Mouse (Mus musculus) erythroblast, adult 5-6 weeks (primary cell): Measurements from ENCODE around the gene Mafg. TPM values are rescaled to one million over a fixed set of nuclear protein-coding genes. Genes with fewer than 3 reads are reported as not detected.

Experiments used
- ATAC-seq: replicated peaks from 2 replicates; pipeline ENCODE4 v1.8.0; 2016; ENCODE audit warnings: moderate number of reproducible peaks, mild to moderate bottlenecking, moderate TSS enrichment, inconsistent platforms; ENCODE audit not compliant: poor library complexity, low FRiP score, severe bottlenecking
- total RNA-seq, 2 experiments: library from RNA; stranded (forward) in 1 of 2; stranded (reverse) in 1 of 2; fragments of 150-400 nt in 1 of 2; fragments of 200-764, 138-1000 nt in 1 of 2; gene quantifications; 2 replicates each; pipeline versions ENCODE4 v1.2.3 to v1.2.4; 2015 to 2017; ENCODE audit warnings: low replicate concordance in 2 of 2

Gene Mafg
- total RNA-seq, 2 experiments from 2014 or later, result 65.3 to 154 TPM

DNA sequence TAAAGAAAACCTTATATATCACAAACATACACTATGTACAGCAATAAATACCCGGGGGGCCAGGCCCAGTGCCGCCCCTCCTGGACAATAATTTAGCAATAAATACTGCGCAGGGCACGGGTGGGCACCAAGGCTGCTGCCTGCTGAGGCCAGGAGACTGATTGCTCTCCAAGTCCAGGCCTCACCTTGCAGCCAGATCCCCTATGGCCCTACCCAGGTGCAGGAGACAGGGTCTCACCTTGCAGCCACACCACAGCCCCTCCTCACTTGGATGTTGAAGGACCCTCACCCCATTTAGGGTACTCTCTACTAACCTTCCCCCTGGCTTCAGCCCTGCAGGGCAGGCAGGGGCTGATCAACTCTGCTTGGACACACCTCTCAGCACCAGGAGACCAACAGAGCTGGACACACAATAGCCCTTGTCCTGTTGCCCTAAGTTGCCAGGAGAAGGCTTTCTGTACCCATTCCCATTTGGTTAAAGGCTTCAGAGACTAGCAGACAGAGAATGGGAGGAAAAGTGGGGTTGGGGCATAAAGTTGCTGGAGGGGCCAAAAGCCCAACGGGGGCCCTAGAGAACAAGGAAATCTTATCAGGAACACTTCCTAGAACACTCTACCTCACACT, 8.1 kb downstream of the Mafg start, which contains the start of gene Sirt7:
Gene Sirt7 (minus strand): TSS at position 89 of the 624 bp plus-strand sequence.
- no peak for ATAC-seq

- ATAC-seq, result peak; percentile 65
Observed at GRCm38 (mm10) chr11:120624680-120625111, 8.7 kb downstream of the Mafg start.

DNA sequence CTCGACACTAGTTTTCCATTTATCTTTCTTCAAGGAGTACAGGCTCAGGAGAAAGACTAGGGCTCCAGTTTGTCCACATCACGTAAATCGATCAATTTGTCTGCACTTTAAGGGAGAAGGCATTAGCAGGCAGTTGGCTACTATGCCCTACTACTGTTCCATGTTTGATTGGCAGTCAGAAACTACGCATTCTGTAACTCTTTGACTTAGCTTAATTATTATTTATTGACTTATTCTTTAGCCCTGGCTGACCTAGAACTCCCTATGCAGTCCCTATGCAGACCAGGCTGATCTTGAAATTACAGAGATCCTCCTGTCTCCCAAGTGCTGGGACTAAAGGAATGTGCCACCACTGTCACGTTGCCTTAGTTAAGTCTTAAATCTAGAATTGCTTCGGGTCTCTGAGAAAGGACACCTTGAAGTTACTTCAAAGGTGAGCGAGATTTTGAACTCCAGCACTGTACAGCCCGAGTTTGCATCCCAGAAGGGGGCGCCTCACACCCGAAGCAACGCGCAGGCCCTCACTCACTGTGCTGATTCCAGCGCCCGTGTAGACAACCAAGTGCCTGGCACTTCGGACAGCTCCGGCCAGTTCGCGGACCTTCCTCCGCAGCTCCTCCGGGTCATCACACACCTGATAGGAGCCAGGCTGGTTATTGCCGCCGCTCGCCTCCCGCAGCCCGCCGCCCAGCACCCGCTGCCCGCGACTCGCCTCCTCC, 9.3 kb downstream of the Mafg start:
- peak; percentile 60 for ATAC-seq

GRCm38 (mm10) chr11:120622805-120623204, 10.6 kb downstream of the Mafg start:
- no peak for ATAC-seq

DNA sequence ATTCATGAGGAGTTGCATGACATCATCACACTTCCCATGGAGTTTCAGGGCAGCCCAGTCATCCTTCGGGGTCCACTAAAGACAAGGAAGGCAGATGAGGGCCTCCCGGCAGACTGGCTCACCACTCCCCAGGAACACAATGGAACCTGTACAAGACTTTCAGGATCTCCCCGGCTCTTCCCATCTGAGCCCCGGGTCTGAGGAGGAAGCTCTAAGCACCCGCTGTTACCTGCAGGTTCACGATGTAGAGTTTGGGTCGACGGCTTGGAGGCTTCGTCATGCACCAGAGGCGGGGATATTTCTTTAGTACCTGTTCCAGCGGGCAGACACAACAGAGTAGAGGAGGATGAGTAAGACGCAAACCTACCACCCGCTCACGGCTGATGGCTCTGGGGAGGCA, 13.2 kb downstream of the Mafg start:
- ATAC-seq, result no peak

- ATAC-seq, result no peak
Observed at GRCm38 (mm10) chr11:120618619-120619535, 14.5 kb downstream of the Mafg start.

DNA sequence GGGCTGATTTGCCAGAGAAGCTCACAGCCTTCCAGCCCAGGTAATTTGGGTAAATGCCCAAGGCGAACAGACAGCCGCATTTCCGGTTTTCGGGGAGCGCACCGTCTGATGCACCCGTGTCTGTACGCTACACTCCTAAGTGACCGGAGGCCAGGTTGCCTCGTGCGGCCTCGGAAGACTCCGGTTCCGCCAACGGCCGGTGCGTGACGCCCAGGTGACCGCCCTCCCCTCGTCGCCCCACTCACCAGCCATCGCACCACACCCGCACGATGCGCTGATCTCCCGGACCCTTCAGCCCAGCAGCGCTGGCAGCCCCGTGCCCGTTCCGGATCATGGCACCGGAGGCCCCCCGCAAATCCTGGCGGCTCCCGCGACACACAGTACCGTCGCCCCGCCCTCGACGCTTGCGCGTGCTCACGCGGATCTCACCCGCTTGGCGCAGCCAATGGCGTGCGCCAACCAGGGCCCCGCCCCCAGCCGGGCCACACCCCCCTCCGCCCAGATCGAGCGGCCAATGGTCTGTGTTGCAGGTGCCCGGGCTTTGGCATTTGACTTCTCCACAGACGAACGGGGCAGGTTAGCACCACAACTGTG, 15.8 kb downstream of the Mafg start, which contains the start of gene Pcyt2:
Gene Pcyt2 (minus strand): TSS at position 418 of the 594 bp plus-strand sequence.
- peak; percentile 93 for ATAC-seq

GRCm38 (mm10) chr11:120616617-120617294, 16.6 kb downstream of the Mafg start:
- peak; percentile 10; the same call in 1 of the 2 replicates for ATAC-seq

GRCm38 (mm10) chr11:120615606-120616203, 17.7 kb downstream of the Mafg start:
- no peak for ATAC-seq

GRCm38 (mm10) chr11:120615167-120615566, 18.2 kb downstream of the Mafg start:
- ATAC-seq, result no peak

DNA sequence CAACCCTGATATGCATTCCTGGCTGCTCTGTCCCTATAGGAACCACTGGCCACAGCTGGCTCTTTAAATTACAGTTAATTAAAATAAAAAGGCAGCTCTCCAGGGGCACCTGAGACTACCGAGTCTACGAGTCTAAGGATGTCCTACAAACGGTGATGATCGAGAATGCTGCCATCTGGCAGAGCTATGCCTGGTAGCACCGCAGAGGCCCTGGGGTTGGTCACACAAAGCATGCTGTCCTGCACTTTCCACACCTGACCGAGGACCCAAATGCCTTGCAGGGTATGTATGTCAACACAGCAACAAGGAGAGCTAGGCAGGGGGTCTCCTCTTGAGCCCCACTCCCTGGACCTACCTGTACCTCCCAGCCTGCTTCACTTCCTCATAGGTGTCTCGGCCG, 19.4 kb downstream of the Mafg start:
- no peak for ATAC-seq

DNA sequence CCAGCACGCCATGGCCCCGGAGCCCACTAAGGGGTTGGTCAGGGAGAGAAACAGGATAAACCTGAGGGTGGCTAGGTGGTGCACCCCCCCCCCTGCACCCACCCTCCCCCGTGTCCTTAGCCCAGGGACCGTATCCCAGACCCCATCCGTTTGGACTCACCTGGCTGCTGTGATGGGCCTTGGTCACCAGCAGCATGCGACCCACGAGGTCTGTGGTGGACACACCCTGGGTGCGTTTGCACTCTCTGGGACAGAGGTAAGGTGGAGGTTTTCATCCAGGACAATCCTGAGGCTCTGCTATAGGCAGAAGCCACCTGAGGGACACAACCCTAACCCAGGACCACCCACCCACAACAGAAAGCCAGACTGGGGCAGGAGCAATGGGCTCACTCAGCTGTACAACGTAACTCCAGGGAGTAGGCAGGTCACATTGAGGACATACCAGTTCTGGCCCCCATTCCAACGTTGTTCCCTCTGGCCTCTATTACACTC, 19.9 kb downstream of the Mafg start:
- ATAC-seq, result no peak

DNA sequence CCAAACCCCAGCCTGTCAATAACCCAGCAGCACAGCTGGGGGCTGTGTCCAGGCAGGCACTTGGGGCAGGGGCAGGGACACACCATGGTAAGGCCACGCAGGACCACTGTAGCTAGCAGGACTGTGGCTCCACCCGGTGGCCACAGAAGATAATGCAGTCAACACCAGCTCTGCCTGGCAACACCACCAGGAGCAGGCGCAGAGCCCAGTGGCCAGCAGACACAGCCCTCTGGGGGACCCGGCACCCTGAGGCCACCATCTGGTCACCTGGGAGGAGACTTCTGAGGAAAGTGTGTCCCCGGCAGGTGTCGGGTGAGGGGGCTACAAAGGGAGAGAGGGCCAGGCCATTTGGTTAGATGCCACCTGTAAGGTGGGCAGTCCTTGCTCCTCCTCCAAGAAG, 20.6 kb downstream of the Mafg start:
- peak; percentile 73 for ATAC-seq

DNA sequence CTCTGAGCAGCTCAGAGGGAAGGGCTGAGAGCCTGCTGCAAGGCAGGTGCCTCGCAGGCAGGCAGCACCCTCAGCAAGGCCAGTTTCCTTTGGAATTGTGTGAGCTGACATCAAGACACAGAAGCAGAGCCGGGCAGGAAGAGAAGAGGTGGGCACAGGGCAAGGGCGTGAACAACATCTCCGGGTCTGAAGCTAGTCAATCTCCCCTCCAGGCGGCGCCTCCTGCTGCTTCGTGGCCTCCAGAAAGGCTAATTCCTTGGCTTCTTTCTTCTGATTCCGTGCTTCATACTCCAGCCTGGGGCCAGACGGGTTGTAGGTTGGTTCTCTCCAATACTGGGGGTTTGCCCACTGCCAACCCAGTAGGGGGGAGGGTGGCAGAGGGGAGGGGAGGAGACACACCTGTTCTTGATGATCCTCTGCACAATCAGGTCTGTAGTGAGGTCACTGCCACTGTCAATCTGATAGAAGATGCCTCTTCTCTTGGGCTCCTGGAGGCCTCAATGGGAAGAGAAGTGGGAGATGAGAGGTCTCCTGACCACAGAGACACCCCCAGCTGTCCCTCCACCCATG, 22.8 kb downstream of the Mafg start:
- ATAC-seq, result no peak

DNA sequence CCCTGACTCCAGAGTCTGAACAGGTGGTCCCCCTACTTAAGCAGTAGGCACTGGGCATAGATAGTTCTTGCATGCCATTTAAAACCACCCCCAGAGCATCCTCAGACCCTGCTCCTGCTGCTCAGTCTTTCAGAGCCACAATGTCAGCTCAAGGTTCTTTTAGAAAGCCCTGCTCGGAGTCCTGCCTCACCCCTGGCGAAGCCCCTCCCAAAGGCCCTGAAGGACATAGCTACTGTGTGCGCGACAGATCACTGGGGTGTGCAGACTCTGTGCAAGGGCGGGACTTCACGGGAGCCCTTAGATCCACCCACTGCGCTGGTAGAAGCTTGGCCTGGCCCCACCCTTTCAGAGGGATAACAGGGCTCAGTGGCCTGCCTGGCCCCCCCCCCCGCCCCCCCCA, 24.1 kb downstream of the Mafg start:
- no peak for ATAC-seq

DNA sequence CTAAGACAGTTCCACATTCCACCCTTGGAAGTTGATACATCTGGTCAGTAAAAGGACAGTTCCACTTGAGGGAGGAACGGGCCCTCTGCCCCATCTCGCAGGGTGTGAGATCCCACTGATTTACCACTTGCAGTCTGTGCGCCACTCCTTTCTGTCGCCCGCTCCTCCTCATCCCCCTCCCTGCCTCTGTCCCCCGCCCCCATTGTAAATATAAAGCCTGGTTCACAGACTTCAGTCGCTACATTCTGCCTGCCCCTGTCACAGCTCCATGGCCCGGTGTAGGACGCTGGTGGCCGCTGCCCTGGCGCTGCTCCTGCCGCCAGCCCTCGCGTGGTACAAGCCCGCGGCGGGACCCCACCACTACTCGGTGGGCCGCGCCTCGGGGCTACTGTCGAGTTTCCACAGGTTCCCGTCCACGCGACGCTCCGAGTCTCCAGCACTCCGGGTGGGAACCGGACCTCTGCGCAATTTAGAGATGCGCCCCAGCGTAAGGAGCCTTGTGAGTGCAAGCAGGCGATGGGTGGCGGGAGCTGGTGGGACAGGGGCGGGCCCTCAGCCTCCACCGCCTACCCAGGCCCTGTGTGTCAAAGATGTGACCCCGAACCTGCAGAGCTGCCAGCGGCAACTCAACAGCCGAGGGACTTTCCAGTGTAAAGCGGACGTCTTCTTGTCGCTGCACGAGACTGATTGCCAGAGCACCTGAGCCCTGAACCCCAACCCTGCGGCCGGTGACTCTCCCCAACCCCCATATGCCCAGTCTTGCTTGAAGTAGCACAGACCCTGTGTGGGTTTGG, 25.0 kb downstream of the Mafg start, which contains the start of gene Npb:
Gene Npb (plus strand): TSS at position 237 of the 794 bp plus-strand sequence.
- ATAC-seq, result no peak

DNA sequence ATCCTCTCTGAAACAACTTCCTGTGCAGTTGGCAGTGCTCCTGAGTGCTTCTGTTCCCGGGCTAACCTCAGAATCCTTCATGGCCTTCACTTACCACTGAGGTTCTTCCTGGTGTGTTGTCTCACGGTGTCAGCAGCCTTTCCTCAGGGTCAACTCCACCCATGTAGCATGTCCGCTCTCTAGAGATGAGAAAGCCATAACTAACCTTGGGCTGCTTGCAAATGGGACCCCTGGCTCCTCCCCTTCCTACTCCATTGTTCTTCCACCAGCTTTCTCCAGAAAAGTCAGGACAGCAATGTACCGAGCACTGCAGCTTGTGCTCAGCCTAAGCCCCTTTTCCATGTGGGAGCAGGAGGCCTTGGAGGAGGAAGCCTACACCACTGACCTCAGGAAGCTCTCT, 26.6 kb downstream of the Mafg start:
- ATAC-seq, result no peak

DNA sequence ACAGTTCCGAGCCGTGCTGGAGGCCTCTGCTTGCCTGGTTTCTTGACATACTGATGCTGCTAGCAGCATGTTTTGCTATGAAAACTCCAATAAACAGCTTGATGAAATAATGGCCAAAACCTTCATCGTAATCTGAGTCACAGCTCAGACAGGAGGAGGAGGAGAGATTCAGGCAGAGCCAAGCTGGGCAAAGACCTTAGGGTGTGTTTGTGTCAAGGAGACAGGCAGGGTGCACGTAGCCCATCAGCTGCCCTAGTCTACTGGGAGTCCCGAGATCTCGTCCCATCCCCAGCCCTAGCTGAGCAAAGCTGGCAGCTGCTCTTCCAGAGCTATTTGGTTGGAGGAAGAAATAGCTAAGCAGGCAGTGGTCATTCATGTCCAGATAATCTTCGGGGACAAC, 27.7 kb downstream of the Mafg start:
- no peak for ATAC-seq
